ENCODE assay signal across 9 mouse cellular contexts in the genomic region with DNA sequence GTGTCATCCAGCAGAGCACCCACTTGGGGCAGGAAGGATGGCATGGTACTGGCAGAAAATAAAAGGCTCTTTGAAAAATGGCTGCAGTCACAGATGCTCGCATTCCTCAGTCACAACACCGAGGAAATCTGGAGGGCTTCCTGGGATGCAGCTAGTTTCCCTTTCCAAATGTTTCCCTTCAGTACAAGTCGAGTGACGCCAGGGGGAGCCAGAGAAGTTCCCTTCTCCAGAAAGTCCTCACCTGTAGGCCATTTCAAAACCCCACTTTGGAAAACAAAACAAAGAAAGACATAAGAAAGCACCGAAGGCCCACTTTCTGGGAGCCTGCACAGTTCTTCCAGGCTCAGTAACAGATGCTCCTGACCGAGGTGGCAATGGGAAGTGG.
A peak's percentile ranks its signal among the peaks of the same experiment; 100 is the strongest.
DNase-seq lines count a peak whose midpoint lies in the region; ATAC-seq lines count a peak whose summit lies in the region.
"Had no signal": no experiment of that assay in that cellular context is flagged by ENCODE, and none has a peak within 500 bp of the region (broad histone marks: within the 10 kb centered on the region; RNA-seq: fewer than 3 reads in every experiment).

No protein-coding gene starts in this region.

- no peaks in the 10 kb centered on the region for H3K9me3 ChIP-seq in hindbrain, embryonic 11.5 days (ENCODE audit: control insufficient read depth, low read length)
- no peaks in the 10 kb centered on the region for H3K9me3 ChIP-seq in hindbrain, embryonic 13.5 days
- no peaks in the 10 kb centered on the region for H3K9me3 ChIP-seq in hindbrain, embryonic 16.5 days (ENCODE audit: control insufficient read depth, low read length)

- 0 out of 2 replicates have a peak, but pooled peaks cover 2% of the 10 kb centered on the region for H3K4me1 ChIP-seq in hindbrain, embryonic 11.5 days (replicated peaks; ENCODE audit: control insufficient read depth, insufficient read depth, low read length)
- H3K4me1 ChIP-seq in hindbrain, embryonic 13.5 days (replicated peaks) = peaks cover 13% of the 10 kb centered on the region
- H3K4me1 ChIP-seq in hindbrain, embryonic 16.5 days (ENCODE audit: control insufficient read depth, insufficient read depth, low read depth, low read length) = no peaks in the 10 kb centered on the region

- H3K9ac ChIP-seq in hindbrain, embryonic 11.5 days (ENCODE audit: low read depth, low read length) = no peak overlapping the region
- H3K9ac ChIP-seq in hindbrain, embryonic 13.5 days = no peak overlapping the region
- H3K9ac ChIP-seq in hindbrain, embryonic 16.5 days (ENCODE audit: low read depth, low read length) = no peak overlapping the region

- no peaks in the 10 kb centered on the region for H3K27me3 ChIP-seq in hindbrain, embryonic 11.5 days (ENCODE audit: control insufficient read depth, insufficient read depth, low read length)
- no peaks in the 10 kb centered on the region for H3K27me3 ChIP-seq in hindbrain, embryonic 13.5 days
- H3K27me3 ChIP-seq in hindbrain, embryonic 16.5 days (replicated peaks; ENCODE audit: control insufficient read depth, insufficient read depth, low read length) = no peaks in the 10 kb centered on the region

- no peaks in the 10 kb centered on the region for H3K36me3 ChIP-seq in hindbrain, embryonic 11.5 days (ENCODE audit: control insufficient read depth, insufficient read depth, low read length)
- no peaks in the 10 kb centered on the region for H3K36me3 ChIP-seq in hindbrain, embryonic 13.5 days
- no peaks in the 10 kb centered on the region for H3K36me3 ChIP-seq in hindbrain, embryonic 16.5 days (ENCODE audit: control insufficient read depth, insufficient read depth, low read length)

- H3K4me3 ChIP-seq in hindbrain, embryonic 11.5 days (ENCODE audit: low read depth, low read length) = no peak overlapping the region
- no peak overlapping the region for H3K4me3 ChIP-seq in hindbrain, embryonic 13.5 days
- H3K4me3 ChIP-seq in hindbrain, embryonic 16.5 days (ENCODE audit: low read length) = no peak overlapping the region

- 45% methylated on average over 6 of the region's 6 CpGs for WGBS in hindbrain, embryonic 11.5 days
- WGBS in hindbrain, embryonic 13.5 days = 58% methylated on average over 6 of the region's 6 CpGs
- 62% methylated on average over 6 of the region's 6 CpGs for WGBS in hindbrain, embryonic 16.5 days

- H3K4me2 ChIP-seq in hindbrain, embryonic 11.5 days (replicated peaks; ENCODE audit: low read depth, low read length) = no peak overlapping the region
- H3K4me2 ChIP-seq in hindbrain, embryonic 13.5 days = no peak overlapping the region
- no peak overlapping the region for H3K4me2 ChIP-seq in hindbrain, embryonic 16.5 days (ENCODE audit: low read length)

- DNase-seq in hindbrain, embryonic 11.5 days (ENCODE audit: low spot score) = peak; percentile 26
- peak; percentile 58 for DNase-seq in 3T3-L1 (ENCODE audit: low read depth, low spot score)
- DNase-seq in R1 (ENCODE audit: low read depth, low spot score) = peak; percentile 68
- peak; percentile 20 for DNase-seq in kidney, postnatal 14 days
- DNase-seq in thymus, postnatal 36 days = no peak
- no peak for DNase-seq in layer of hippocampus, postnatal 14 days (ENCODE audit: low spot score in 2 of 2)

- H3K27ac ChIP-seq in hindbrain, embryonic 11.5 days (ENCODE audit: low read depth, low read length) = no peak overlapping the region
- no peak overlapping the region for H3K27ac ChIP-seq in hindbrain, embryonic 13.5 days
- no peak overlapping the region for H3K27ac ChIP-seq in hindbrain, embryonic 16.5 days (ENCODE audit: low read depth, low read length)
- H3K27ac ChIP-seq: macrophage had no signal

- ATAC-seq in hindbrain, embryonic 11.5 days (ENCODE audit: low FRiP score) = peak; percentile 28
- ATAC-seq in hindbrain, embryonic 13.5 days (ENCODE audit: low FRiP score) = no peak
- no peak for ATAC-seq in hindbrain, embryonic 16.5 days

Comparison
In these comparisons a context has a peak if more than half of its experiments do, and no peak if none do; other contexts are left out.
1. DNase-seq: peak in hindbrain, embryonic 11.5 days (single experiment), 3T3-L1 (single experiment), R1 (single experiment) and kidney, postnatal 14 days (single experiment); none in thymus, postnatal 36 days (0 of 2) and layer of hippocampus, postnatal 14 days (0 of 2).